Mouse (Mus musculus) stomach, postnatal 0 days (tissue): ENCODE measurements around the gene Dlx2.

ENCODE experiments used
- CTCF ChIP-seq: IDR thresholded peaks from 2 replicates; pipeline ENCODE4 v1.5.1; 2016; ENCODE audit warnings: antibody characterized with exemption, low read depth, mild to moderate bottlenecking, moderate library complexity
- EP300 ChIP-seq: optimal IDR thresholded peaks from 2 replicates; pipeline ENCODE3; 2016; ENCODE audit warnings: antibody characterized with exemption

- TF ChIP-seq EP300 (no peak), CTCF (no peak)
Observed at GRCm38 (mm10) chr2:71527323-71528013, 19.1 kb downstream of the Dlx2 start.
